Mouse (Mus musculus) lung, embryonic 14.5 days (tissue): ENCODE data around the gene Nipal4. TPM values are rescaled to one million over a fixed set of nuclear protein-coding genes. Genes with fewer than 3 reads are reported as not detected.

Source experiments
- ATAC-seq: fragments of 200-750 bp; cut with Nextera tagmentation; 2 replicates; pipeline ENCODE4 v1.8.0; 2017; ENCODE audit warnings: mild to moderate bottlenecking, moderate TSS enrichment, moderate library complexity; ENCODE audit not compliant: insufficient read depth
- DNase-seq: peaks from one replicate; pipeline ENCODE4 v3.0.0-alpha.2; 2015
- H3K27ac ChIP-seq: fragments of 300-500 bp; sonication (generic); 2 replicates; pipeline ENCODE4 v1.5.1; 2014; ENCODE audit warnings: low read depth, mild to moderate bottlenecking, moderate library complexity
- H3K27me3 ChIP-seq: fragments of 300-500 bp; sonication (generic); 2 replicates; pipeline ENCODE4 v1.6.1; 2014; ENCODE audit warnings: low read length, control low read depth; ENCODE audit not compliant: insufficient read depth
- H3K36me3 ChIP-seq: fragments of 300-500 bp; sonication (generic); 2 replicates; pipeline ENCODE4 v1.6.1; 2014; ENCODE audit warnings: control low read depth; ENCODE audit not compliant: insufficient read depth
- H3K4me1 ChIP-seq: fragments of 300-500 bp; sonication (generic); 2 replicates; pipeline ENCODE4 v1.6.1; 2014; ENCODE audit warnings: antibody characterized with exemption, control low read depth; ENCODE audit not compliant: insufficient read depth
- H3K4me2 ChIP-seq: fragments of 300-500 bp; sonication (generic); 2 replicates; pipeline ENCODE4 v1.6.1; 2014; ENCODE audit warnings: mild to moderate bottlenecking
- H3K4me3 ChIP-seq: fragments of 300-500 bp; sonication (generic); 2 replicates; pipeline ENCODE4 v1.5.1; 2014; ENCODE audit warnings: low read depth, low read length
- H3K9ac ChIP-seq: fragments of 300-500 bp; sonication (generic); 2 replicates; pipeline ENCODE4 v1.6.1; 2014
- H3K9me3 ChIP-seq: fragments of 300-500 bp; sonication (generic); 2 replicates; pipeline ENCODE4 v1.6.1; 2016; ENCODE audit warnings: low read depth, low read length, control low read depth
- CTCF ChIP-seq: IDR thresholded peaks from 2 replicates; pipeline ENCODE4 v1.5.1; 2016; ENCODE audit warnings: antibody characterized with exemption, low read depth
- WGBS: fragments of 180-500 bp; shearing (Covaris S2); extraction: QIAGEN DNeasy Blood & Tissue Kit; methylation state at CpG from one replicate; pipeline ENCODE4 v1.1.7; 2014; 5-methylcytosine and 5-hydroxymethylcytosine counted together
- polyA plus RNA-seq: library from polyadenylated mRNA; unstranded; fragments of >200 nt; fragmentation: Nextera tagmentation; extraction: Ambion mirVana; gene quantifications from 2 replicates; pipeline ENCODE4 v1.2.1, GENCODE M21; 2014

The Nipal4 gene
- polyA plus RNA-seq, 1 experiment from 2014 or later = 1.8 TPM

DNA sequence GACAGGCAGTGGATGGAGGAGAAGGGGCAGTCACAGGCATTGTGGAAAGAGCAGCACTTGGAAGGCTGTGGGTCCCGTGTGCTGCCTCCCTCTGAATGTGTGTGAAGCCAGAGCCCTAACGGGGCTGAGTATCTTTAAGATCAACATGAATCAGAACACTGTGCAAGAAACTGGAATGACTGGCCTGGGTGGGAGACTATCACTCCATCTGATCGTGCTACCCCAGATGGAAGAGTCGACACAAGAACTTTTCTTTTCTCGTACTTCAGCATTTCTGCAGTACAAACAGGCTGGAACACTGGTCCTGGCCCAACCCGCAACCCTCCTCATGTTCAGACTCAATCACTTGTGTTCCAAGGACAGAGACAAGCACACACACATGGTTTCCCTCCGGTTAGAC, 2.2 kb upstream of the Nipal4 start:
- no peak overlapping the region for H3K9ac ChIP-seq
- DNase-seq = no peak
- peaks cover 12% of the 10 kb centered on the region; the same call in 1 of the 2 replicates for H3K27me3 ChIP-seq
- H3K36me3 ChIP-seq = no peaks in the 10 kb centered on the region
- H3K9me3 ChIP-seq = no peaks in the 10 kb centered on the region
- no peaks in the 10 kb centered on the region; the same call in 1 of the 2 replicates for H3K4me1 ChIP-seq
- no peak for TF ChIP-seq CTCF
- no peak for ATAC-seq
- WGBS = 77% methylated on average over 7 of the region's 7 CpGs
- H3K4me3 ChIP-seq = no peak overlapping the region
- H3K27ac ChIP-seq = no peak overlapping the region
- H3K4me2 ChIP-seq = no peak overlapping the region

DNA sequence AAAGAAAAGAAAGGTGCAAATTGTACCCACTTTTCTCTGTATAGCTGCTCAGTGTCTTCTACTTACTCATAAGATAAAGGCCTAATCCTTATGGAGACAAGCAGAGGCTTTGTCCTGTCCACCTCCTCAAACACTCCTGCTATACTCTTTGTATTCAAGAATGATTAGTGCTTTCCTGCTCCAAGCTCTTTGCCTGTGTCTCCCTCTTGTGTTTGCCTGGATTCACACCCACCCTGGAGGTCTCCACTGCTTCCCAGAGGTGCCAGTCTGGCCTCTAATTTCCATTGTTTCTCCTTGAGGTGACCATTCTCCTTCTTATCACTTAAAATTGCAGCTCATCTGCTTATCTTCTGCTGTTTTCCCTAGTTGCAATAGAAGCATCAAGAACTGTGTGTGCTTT, 8.8 kb downstream of the Nipal4 start:
- Histone ChIP-seq H3K4me1 (no peaks in the 10 kb centered on the region), H3K9me3 (no peaks in the 10 kb centered on the region), H3K4me2 (no peak overlapping the region), H3K9ac (no peak overlapping the region), H3K27me3 (no peaks in the 10 kb centered on the region), H3K36me3 (no peaks in the 10 kb centered on the region), H3K4me3 (no peak overlapping the region), H3K27ac (no peak overlapping the region)
- DNase-seq (no peak), ATAC-seq (no peak)
- TF ChIP-seq CTCF = peak; percentile 41

DNA sequence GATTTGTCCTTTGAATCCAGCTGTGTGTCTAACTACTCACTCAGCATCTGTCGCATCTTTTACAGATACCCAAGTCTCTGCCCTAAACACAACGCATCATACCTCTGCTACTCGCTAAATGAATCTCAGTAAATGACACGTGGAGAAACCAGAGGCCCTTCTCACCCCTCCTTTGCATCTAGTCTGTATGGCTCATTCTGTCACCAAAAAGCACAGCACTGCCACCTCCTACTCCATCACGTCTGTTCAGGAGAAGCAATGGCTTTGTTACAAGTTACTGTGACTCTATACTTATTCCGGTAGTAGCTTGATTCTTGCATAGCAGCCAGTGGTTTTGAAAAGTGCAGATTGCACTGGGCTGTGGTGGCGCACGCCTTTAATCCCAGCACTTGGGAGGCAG, 9.4 kb downstream of the Nipal4 start:
- H3K4me3 ChIP-seq = no peak overlapping the region
- TF ChIP-seq CTCF = no peak

GRCm38 (mm10) chr11:46146619-46147018, 19.7 kb downstream of the Nipal4 start:
- ATAC-seq (no peak), DNase-seq (no peak)
- Histone ChIP-seq H3K9ac (no peak overlapping the region), H3K27ac (no peak overlapping the region), H3K36me3 (peaks cover 32% of the 10 kb centered on the region), H3K4me1 (no peaks in the 10 kb centered on the region), H3K9me3 (no peaks in the 10 kb centered on the region), H3K4me3 (no peak overlapping the region), H3K27me3 (no peaks in the 10 kb centered on the region), H3K4me2 (no peak overlapping the region)
- WGBS = 92% methylated on average over 5 of the region's 5 CpGs
- TF ChIP-seq CTCF = no peak

More for the DNA sequence above, 9.4 kb downstream of the Nipal4 start:
- H3K9ac ChIP-seq = no peak overlapping the region
- no peaks in the 10 kb centered on the region for H3K9me3 ChIP-seq
- no peaks in the 10 kb centered on the region for H3K4me1 ChIP-seq
- no peaks in the 10 kb centered on the region for H3K27me3 ChIP-seq
- no peaks in the 10 kb centered on the region for H3K36me3 ChIP-seq
- ATAC-seq (no peak), DNase-seq (no peak)
- H3K4me2 ChIP-seq = no peak overlapping the region
- 83% methylated on average over 8 of the region's 8 CpGs for WGBS
- H3K27ac ChIP-seq = no peak overlapping the region

- Histone ChIP-seq H3K36me3 (peaks cover 45% of the 10 kb centered on the region), H3K9me3 (no peaks in the 10 kb centered on the region), H3K4me1 (no peaks in the 10 kb centered on the region), H3K27ac (no peak overlapping the region), H3K4me3 (no peak overlapping the region), H3K9ac (no peak overlapping the region), H3K4me2 (no peak overlapping the region), H3K27me3 (no peaks in the 10 kb centered on the region)
- no peak for TF ChIP-seq CTCF
- ATAC-seq (no peak), DNase-seq (no peak)
- 83% methylated on average over 11 of the region's 11 CpGs for WGBS
Observed at GRCm38 (mm10) chr11:46145163-46145875, 21.0 kb downstream of the Nipal4 start.

- TF ChIP-seq CTCF = no peak
- Histone ChIP-seq H3K9me3 (no peaks in the 10 kb centered on the region), H3K36me3 (peaks cover 64% of the 10 kb centered on the region), H3K4me3 (no peak overlapping the region), H3K9ac (no peak overlapping the region), H3K4me1 (no peaks in the 10 kb centered on the region), H3K27me3 (no peaks in the 10 kb centered on the region), H3K4me2 (no peak overlapping the region), H3K27ac (no peak overlapping the region)
- 68% methylated on average over 6 of the region's 6 CpGs for WGBS
- DNase-seq = no peak
- no peak for ATAC-seq
Observed at GRCm38 (mm10) chr11:46143342-46143741, 23.0 kb downstream of the Nipal4 start.

- H3K9ac ChIP-seq = no peak overlapping the region
- TF ChIP-seq CTCF = no peak
Observed at GRCm38 (mm10) chr11:46134899-46135298, 31.4 kb downstream of the Nipal4 start.

More at GRCm38 (mm10) chr11:46134899-46135298, 31.4 kb downstream of the Nipal4 start:
- Histone ChIP-seq H3K4me3 (no peak overlapping the region), H3K27ac (no peak overlapping the region), H3K36me3 (peaks cover 72% of the 10 kb centered on the region), H3K9me3 (no peaks in the 10 kb centered on the region), H3K4me1 (no peaks in the 10 kb centered on the region), H3K27me3 (no peaks in the 10 kb centered on the region), H3K4me2 (no peak overlapping the region)
- 91% methylated on average over 2 of the region's 2 CpGs for WGBS
- DNase-seq (no peak), ATAC-seq (no peak)
